Mouse (Mus musculus): ENCODE data around the gene Atg9a. TPM values are rescaled to one million over a fixed set of nuclear protein-coding genes. Genes with fewer than 3 reads are reported as not detected.

The Atg9a gene
- total and polyA plus RNA-seq, 2 experiments = 23.5 to 75.4 TPM

DNA sequence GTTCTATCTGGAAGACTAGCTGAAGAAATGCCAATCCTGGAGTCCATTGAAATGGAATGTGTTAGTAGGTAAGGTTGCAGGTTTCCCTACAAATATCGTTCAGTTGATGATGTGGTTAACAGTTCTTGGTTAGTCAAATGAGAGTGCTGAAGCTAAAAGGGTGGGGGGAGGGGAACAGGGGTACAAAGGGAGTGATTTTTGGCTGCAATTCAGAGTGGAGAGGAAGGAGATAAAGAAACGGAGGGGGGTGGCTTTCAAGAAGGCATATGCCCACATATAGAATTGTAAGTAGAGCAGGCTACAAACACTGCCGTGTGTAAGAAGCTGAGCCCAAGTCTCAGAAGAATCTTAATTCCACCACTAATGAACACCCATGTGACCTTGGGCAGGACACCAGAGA, 33.5 kb upstream of the Atg9a start:
- WGBS = 61% methylated on average over 3 of the region's 3 CpGs
- TF ChIP-seq CTCF (IDR thresholded peaks at IDR 0.05; ENCODE audit: low read depth, low read length) (no peak), POLR2A (IDR thresholded peaks at IDR 0.05; ENCODE audit: extremely low read depth, insufficient read depth, low read length) (no peak)

DNA sequence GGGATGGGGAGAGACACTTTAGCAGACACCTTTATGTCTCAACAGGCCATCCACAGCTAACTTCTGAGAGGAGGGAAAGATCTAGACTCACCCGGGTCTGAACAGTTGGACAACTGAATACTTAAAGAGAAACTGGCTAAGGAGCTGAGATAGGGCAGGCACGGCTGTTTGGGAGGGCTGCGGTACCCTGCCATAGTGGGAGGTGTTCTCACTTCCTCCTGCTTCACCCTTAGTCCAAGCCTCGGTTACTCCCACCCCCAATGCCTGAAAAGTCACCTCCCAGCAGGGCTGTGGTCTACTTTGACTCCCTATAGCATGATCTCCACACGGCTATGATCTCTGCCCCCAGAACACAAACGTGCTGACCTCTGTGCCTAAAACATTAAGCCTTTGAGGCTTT, 31.5 kb upstream of the Atg9a start:
- H3K9ac ChIP-seq (ENCODE audit: low read depth, low read length) = no peak overlapping the region
- no peak for DNase-seq (ENCODE audit: extremely low read depth, low read depth, low spot score)
- no peak overlapping the region for H3K4me3 ChIP-seq (ENCODE audit: insufficient read depth, low read depth, low read length)
- no peak for TF ChIP-seq POLR2A (IDR thresholded peaks at IDR 0.05; ENCODE audit: extremely low read depth, insufficient read depth, low read length)
- no peak for TF ChIP-seq CTCF (IDR thresholded peaks at IDR 0.05; ENCODE audit: low read depth, low read length)
- H3K4me1 ChIP-seq (ENCODE audit: control insufficient read depth, insufficient read depth, low read length) = peaks cover 7% of the 10 kb centered on the region
- 66% methylated on average over 6 of the region's 6 CpGs for WGBS
- no peaks in the 10 kb centered on the region for H3K27me3 ChIP-seq (ENCODE audit: control insufficient read depth, insufficient read depth, low read length)
- H3K27ac ChIP-seq (replicated peaks; ENCODE audit: insufficient read depth, low read depth, low read length) = no peak overlapping the region
- peaks cover 4% of the 10 kb centered on the region; the same call in 1 of the 2 replicates for H3K79me2 ChIP-seq (ENCODE audit: control insufficient read depth, insufficient read depth, low read length)
- no peaks in the 10 kb centered on the region for H3K36me3 ChIP-seq (ENCODE audit: control insufficient read depth, insufficient read depth, low read length)

More for the DNA sequence above, 33.5 kb upstream of the Atg9a start:
- Histone ChIP-seq H3K4me1 (ENCODE audit: control insufficient read depth, insufficient read depth, low read length) (peaks cover 5% of the 10 kb centered on the region), H3K9ac (ENCODE audit: low read depth, low read length) (no peak overlapping the region), H3K27me3 (ENCODE audit: control insufficient read depth, insufficient read depth, low read length) (no peaks in the 10 kb centered on the region), H3K4me3 (ENCODE audit: insufficient read depth, low read depth, low read length) (no peak overlapping the region), H3K79me2 (ENCODE audit: control insufficient read depth, insufficient read depth, low read length) (no peaks in the 10 kb centered on the region), H3K36me3 (ENCODE audit: control insufficient read depth, insufficient read depth, low read length) (no peaks in the 10 kb centered on the region), H3K27ac (replicated peaks; ENCODE audit: insufficient read depth, low read depth, low read length) (no peak overlapping the region)
- no peak for DNase-seq (ENCODE audit: extremely low read depth, low read depth, low spot score)

DNA sequence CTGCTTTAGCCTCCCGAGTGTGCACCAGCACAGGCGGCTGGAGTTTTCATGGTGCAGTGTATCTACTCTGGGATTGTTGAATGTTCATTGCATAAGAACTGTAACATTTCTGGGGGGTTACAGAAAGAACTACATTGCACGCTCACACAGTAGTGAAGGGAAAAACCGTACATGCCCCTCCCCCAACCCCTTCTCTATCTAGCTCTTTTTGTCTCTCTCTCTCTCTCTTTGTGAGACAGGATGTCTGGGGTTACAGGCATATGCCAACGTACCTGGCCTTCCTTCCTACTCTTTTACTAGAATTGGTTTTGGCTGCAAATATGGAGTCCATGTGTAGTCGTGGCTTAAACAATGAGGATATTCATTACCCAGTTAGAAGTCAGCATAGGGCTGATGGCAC, 30.9 kb upstream of the Atg9a start:
- peaks cover 6% of the 10 kb centered on the region; the same call in 1 of the 2 replicates for H3K79me2 ChIP-seq (ENCODE audit: control insufficient read depth, insufficient read depth, low read length)
- no peak overlapping the region for H3K9ac ChIP-seq (ENCODE audit: low read depth, low read length)
- H3K4me3 ChIP-seq (ENCODE audit: insufficient read depth, low read depth, low read length) = no peak overlapping the region
- no peak overlapping the region for H3K27ac ChIP-seq (replicated peaks; ENCODE audit: insufficient read depth, low read depth, low read length)
- WGBS = 79% methylated on average over 6 of the region's 6 CpGs
- H3K4me1 ChIP-seq (ENCODE audit: control insufficient read depth, insufficient read depth, low read length) = peaks cover 7% of the 10 kb centered on the region
- TF ChIP-seq CTCF (IDR thresholded peaks at IDR 0.05; ENCODE audit: low read depth, low read length) = no peak
- TF ChIP-seq POLR2A (IDR thresholded peaks at IDR 0.05; ENCODE audit: extremely low read depth, insufficient read depth, low read length) = no peak
- no peaks in the 10 kb centered on the region for H3K36me3 ChIP-seq (ENCODE audit: control insufficient read depth, insufficient read depth, low read length)
- no peak for DNase-seq (ENCODE audit: extremely low read depth, low read depth, low spot score)
- no peaks in the 10 kb centered on the region for H3K27me3 ChIP-seq (ENCODE audit: control insufficient read depth, insufficient read depth, low read length)

DNA sequence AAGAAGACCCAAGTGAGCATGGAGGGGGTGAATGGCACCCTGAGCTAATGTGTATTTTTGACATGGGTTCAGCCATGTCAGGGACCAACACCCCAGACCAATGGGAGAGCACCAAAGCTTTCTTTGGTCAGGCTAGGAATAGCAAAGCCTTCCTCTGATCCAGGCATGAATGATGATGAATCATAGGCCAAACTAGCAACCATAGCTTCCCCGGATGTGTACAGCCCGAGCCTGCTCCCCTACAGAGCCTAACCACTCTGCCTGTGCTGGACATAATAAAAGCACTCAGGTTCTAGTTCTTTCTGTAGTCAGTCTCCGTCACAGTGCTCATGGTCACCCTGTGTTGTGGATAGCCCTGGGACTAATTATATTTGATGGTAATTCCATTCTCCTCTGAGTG, 29.5 kb upstream of the Atg9a start:
- no peak overlapping the region for H3K9ac ChIP-seq (ENCODE audit: low read depth, low read length)
- no peak for DNase-seq (ENCODE audit: extremely low read depth, low read depth, low spot score)
- TF ChIP-seq POLR2A (IDR thresholded peaks at IDR 0.05; ENCODE audit: extremely low read depth, insufficient read depth, low read length) = no peak
- no peak for TF ChIP-seq CTCF (IDR thresholded peaks at IDR 0.05; ENCODE audit: low read depth, low read length)
- no peaks in the 10 kb centered on the region for H3K27me3 ChIP-seq (ENCODE audit: control insufficient read depth, insufficient read depth, low read length)
- H3K79me2 ChIP-seq (ENCODE audit: control insufficient read depth, insufficient read depth, low read length) = peaks cover 6% of the 10 kb centered on the region; the same call in 1 of the 2 replicates
- H3K4me1 ChIP-seq (ENCODE audit: control insufficient read depth, insufficient read depth, low read length) = peaks cover 15% of the 10 kb centered on the region
- WGBS = 91% methylated on average over 3 of the region's 3 CpGs
- no peak overlapping the region for H3K4me3 ChIP-seq (ENCODE audit: insufficient read depth, low read depth, low read length)
- H3K36me3 ChIP-seq (ENCODE audit: control insufficient read depth, insufficient read depth, low read length) = no peaks in the 10 kb centered on the region
- H3K27ac ChIP-seq (replicated peaks; ENCODE audit: insufficient read depth, low read depth, low read length) = no peak overlapping the region

DNA sequence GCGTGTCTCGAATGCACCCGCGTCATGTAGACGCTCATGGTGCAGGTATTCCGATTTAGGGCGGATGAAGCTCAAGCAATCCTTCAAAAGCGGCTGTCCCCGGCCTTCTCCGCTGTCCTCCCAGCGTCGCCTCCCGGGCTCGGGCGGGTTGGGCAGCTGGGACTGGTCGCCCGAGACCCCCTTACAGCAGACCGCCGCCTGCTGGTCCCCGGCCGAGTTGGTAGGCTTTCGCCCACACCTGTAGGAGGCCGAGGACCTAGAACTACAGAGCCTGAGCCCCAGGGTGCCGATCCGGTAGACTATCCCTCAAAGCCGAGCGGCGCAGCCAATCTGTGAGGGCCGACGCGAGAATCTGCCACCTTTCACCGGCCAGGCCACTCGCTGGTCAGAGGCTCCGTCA, 27.5 kb upstream of the Atg9a start, which contains the start of gene Tuba4a:
Gene Tuba4a (minus strand): TSS at position 335 of the 400 bp plus-strand sequence.
- Histone ChIP-seq H3K4me3 (ENCODE audit: insufficient read depth, low read depth, low read length) (peak within 1 kb of the TSS; percentile 90), H3K27ac (replicated peaks; ENCODE audit: insufficient read depth, low read depth, low read length) (peak within 1 kb of the TSS; percentile 93), H3K36me3 (ENCODE audit: control insufficient read depth, insufficient read depth, low read length) (peaks cover 10% of the 10 kb centered on the region; the same call in 1 of the 2 replicates), H3K79me2 (ENCODE audit: control insufficient read depth, insufficient read depth, low read length) (peaks cover 6% of the 10 kb centered on the region; the same call in 1 of the 2 replicates), H3K4me1 (ENCODE audit: control insufficient read depth, insufficient read depth, low read length) (peaks cover 29% of the 10 kb centered on the region), H3K27me3 (ENCODE audit: control insufficient read depth, insufficient read depth, low read length) (no peaks in the 10 kb centered on the region), H3K9ac (ENCODE audit: low read depth, low read length) (peak within 1 kb of the TSS; percentile 93)
- no peak for DNase-seq (ENCODE audit: extremely low read depth, low read depth, low spot score)
- WGBS = 2% methylated on average over 34 of the region's 34 CpGs
- TF ChIP-seq POLR2A (IDR thresholded peaks at IDR 0.05; ENCODE audit: extremely low read depth, insufficient read depth, low read length) = no peak

GRCm38 (mm10) chr1:75219078-75219477, 27.1 kb upstream of the Atg9a start:
- H3K27me3 ChIP-seq (ENCODE audit: control insufficient read depth, insufficient read depth, low read length) = no peaks in the 10 kb centered on the region
- peaks cover 11% of the 10 kb centered on the region; the same call in 1 of the 2 replicates for H3K36me3 ChIP-seq (ENCODE audit: control insufficient read depth, insufficient read depth, low read length)
- H3K9ac ChIP-seq (ENCODE audit: low read depth, low read length) = peak overlapping the region; percentile 93
- under 1% methylated on average over 24 of the region's 24 CpGs for WGBS
- peaks cover 6% of the 10 kb centered on the region; the same call in 1 of the 2 replicates for H3K79me2 ChIP-seq (ENCODE audit: control insufficient read depth, insufficient read depth, low read length)
- H3K4me3 ChIP-seq (ENCODE audit: insufficient read depth, low read depth, low read length) = peak overlapping the region; percentile 90
- peaks cover 32% of the 10 kb centered on the region for H3K4me1 ChIP-seq (ENCODE audit: control insufficient read depth, insufficient read depth, low read length)
- peak; percentile 88 for DNase-seq (ENCODE audit: extremely low read depth, low read depth, low spot score)
- peak; percentile 99 for TF ChIP-seq POLR2A (IDR thresholded peaks at IDR 0.05; ENCODE audit: extremely low read depth, insufficient read depth, low read length)
- TF ChIP-seq CTCF (IDR thresholded peaks at IDR 0.05; ENCODE audit: low read depth, low read length) = peak; percentile 26
- peak overlapping the region; percentile 93 for H3K27ac ChIP-seq (replicated peaks; ENCODE audit: insufficient read depth, low read depth, low read length)
